Mouse (Mus musculus): ENCODE results near the gene Btg2. TPM values are rescaled to one million over a fixed set of nuclear protein-coding genes. Genes with fewer than 3 reads are reported as not detected.
A peak's percentile ranks its signal among the peaks of the same experiment; 100 is the strongest.

Gene Btg2
- polyA plus RNA-seq, 1 experiment: 11.9 TPM

GRCm38 (mm10) chr1:134064296-134064831 lies 14.6 kb downstream of the Btg2 start:
- Histone ChIP-seq H3K4me3 (replicated peaks; ENCODE audit: insufficient read depth, low read depth, low read length) (no peak overlapping the region), H3K4me1 (ENCODE audit: control insufficient read depth, insufficient read depth, low read length) (peaks cover 22% of the 10 kb centered on the region), H3K27me3 (ENCODE audit: control insufficient read depth, insufficient read depth, low read length) (no peaks in the 10 kb centered on the region), H3K27ac (ENCODE audit: insufficient read depth, low read length) (no peak overlapping the region)
- WGBS: 96% methylated on average over 2 of the region's 2 CpGs
- TF ChIP-seq POLR2A (IDR thresholded peaks at IDR 0.05; ENCODE audit: borderline replicate concordance, insufficient read depth, low read length) (no peak), CTCF (IDR thresholded peaks at IDR 0.05; ENCODE audit: borderline replicate concordance, insufficient read depth, low read depth, low read length) (no peak)
- no peak for DNase-seq

- Histone ChIP-seq H3K4me3 (replicated peaks; ENCODE audit: insufficient read depth, low read depth, low read length) (no peak overlapping the region), H3K27ac (ENCODE audit: insufficient read depth, low read length) (0 out of 2 replicates have a peak overlapping the region, but pooled peaks have one; percentile 0), H3K4me1 (ENCODE audit: control insufficient read depth, insufficient read depth, low read length) (peaks cover 22% of the 10 kb centered on the region), H3K27me3 (ENCODE audit: control insufficient read depth, insufficient read depth, low read length) (no peaks in the 10 kb centered on the region)
- no peak for DNase-seq
- TF ChIP-seq CTCF (IDR thresholded peaks at IDR 0.05; ENCODE audit: borderline replicate concordance, insufficient read depth, low read depth, low read length) (no peak), POLR2A (IDR thresholded peaks at IDR 0.05; ENCODE audit: borderline replicate concordance, insufficient read depth, low read length) (no peak)
- WGBS: 51% methylated on average over 9 of the region's 9 CpGs
Observed at GRCm38 (mm10) chr1:134063773-134064125, 15.2 kb downstream of the Btg2 start.

DNA sequence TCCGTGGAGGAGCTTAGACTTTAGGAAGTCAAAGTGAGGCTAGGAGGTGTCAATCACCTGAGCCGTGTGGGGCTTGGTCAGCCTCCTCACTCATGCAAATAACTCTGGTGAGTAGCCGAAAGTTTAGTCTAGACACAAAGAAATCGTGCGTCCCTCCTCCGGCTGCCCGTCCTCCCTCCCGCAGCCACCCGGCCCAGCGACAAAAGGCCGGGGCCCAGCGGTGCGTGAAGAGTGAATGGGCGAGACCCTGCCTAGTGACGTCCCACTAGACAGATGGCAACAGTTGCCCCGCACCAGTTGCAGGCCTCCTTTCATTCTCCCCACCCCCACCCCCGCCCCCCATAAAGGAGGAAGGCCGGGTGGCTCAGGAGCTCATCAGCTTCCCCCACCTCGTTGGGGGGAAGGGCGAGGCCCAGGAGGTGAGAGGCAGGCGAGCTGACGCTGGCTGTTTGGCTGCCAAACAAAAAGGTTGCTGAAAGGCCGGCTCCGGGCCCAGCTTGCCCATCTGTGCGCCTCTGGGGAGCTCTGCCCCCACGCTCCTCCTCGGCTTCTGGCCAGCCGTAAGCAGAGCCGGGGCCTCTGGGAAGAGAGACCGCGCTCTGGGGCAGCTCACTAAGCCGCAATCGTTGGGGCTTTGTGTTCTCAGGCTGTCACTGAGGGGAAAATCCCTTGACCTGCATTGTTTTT lies 15.7 kb downstream of the Btg2 start:
- 20% methylated on average over 33 of the region's 33 CpGs for WGBS
- H3K4me1 ChIP-seq (ENCODE audit: control insufficient read depth, insufficient read depth, low read length): peaks cover 22% of the 10 kb centered on the region
- H3K4me3 ChIP-seq (replicated peaks; ENCODE audit: insufficient read depth, low read depth, low read length): no peak overlapping the region
- 0 out of 2 replicates have a peak overlapping the region, but pooled peaks have one; percentile 0 for H3K27ac ChIP-seq (ENCODE audit: insufficient read depth, low read length)
- H3K27me3 ChIP-seq (ENCODE audit: control insufficient read depth, insufficient read depth, low read length): no peaks in the 10 kb centered on the region
- peak; percentile 57 to 59 for DNase-seq
- TF ChIP-seq POLR2A (IDR thresholded peaks at IDR 0.05; ENCODE audit: borderline replicate concordance, insufficient read depth, low read length) (no peak), CTCF (IDR thresholded peaks at IDR 0.05; ENCODE audit: borderline replicate concordance, insufficient read depth, low read depth, low read length) (no peak)

DNA sequence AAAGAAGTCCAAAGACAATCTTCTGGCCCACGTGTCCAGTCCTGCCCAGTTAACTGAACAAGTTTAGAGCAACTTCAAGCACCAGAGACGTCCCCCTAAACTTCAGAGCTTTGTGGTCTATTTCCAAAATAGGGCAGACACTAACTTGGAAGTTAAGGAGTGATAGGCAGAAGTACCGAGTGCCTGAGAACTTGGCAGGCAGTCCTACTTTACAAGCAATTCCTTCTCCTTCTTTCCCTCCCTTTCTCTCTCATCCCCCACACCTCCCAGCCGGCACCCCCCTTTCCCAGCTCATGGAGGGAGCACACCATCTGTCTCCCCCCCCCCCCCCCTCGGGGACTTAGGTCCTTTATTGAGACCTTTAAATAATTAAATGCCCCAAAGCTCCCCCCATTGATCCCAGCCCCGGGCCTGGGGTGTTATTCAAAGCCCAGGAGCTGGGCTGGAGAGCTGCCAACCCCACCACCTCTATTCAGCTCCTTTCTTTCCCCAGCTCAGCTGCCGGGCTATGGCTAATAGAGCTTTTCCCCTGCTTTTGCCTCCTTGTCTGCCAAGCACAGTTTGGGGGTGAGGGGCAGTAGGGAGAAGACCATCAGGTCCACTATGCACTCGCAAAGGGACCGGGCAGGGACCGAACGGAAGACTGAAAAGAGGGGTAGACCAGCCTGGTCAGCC lies 16.4 kb downstream of the Btg2 start:
- DNase-seq: no peak
- Histone ChIP-seq H3K4me3 (replicated peaks; ENCODE audit: insufficient read depth, low read depth, low read length) (no peak overlapping the region), H3K4me1 (ENCODE audit: control insufficient read depth, insufficient read depth, low read length) (peaks cover 22% of the 10 kb centered on the region), H3K27ac (ENCODE audit: insufficient read depth, low read length) (no peak overlapping the region), H3K27me3 (ENCODE audit: control insufficient read depth, insufficient read depth, low read length) (no peaks in the 10 kb centered on the region)
- TF ChIP-seq CTCF (IDR thresholded peaks at IDR 0.05; ENCODE audit: borderline replicate concordance, insufficient read depth, low read depth, low read length) (no peak), POLR2A (IDR thresholded peaks at IDR 0.05; ENCODE audit: borderline replicate concordance, insufficient read depth, low read length) (no peak)
- 43% methylated on average over 11 of the region's 11 CpGs for WGBS

GRCm38 (mm10) chr1:134061915-134062314 lies 17.0 kb downstream of the Btg2 start:
- peaks cover 19% of the 10 kb centered on the region for H3K4me1 ChIP-seq (ENCODE audit: control insufficient read depth, insufficient read depth, low read length)
- no peak for DNase-seq
- no peaks in the 10 kb centered on the region for H3K27me3 ChIP-seq (ENCODE audit: control insufficient read depth, insufficient read depth, low read length)
- TF ChIP-seq POLR2A (IDR thresholded peaks at IDR 0.05; ENCODE audit: borderline replicate concordance, insufficient read depth, low read length): no peak
- no peak for TF ChIP-seq CTCF (IDR thresholded peaks at IDR 0.05; ENCODE audit: borderline replicate concordance, insufficient read depth, low read depth, low read length)
- H3K27ac ChIP-seq (ENCODE audit: insufficient read depth, low read length): no peak overlapping the region
- WGBS: 96% methylated on average over 3 of the region's 3 CpGs
- H3K4me3 ChIP-seq (replicated peaks; ENCODE audit: insufficient read depth, low read depth, low read length): no peak overlapping the region

DNA sequence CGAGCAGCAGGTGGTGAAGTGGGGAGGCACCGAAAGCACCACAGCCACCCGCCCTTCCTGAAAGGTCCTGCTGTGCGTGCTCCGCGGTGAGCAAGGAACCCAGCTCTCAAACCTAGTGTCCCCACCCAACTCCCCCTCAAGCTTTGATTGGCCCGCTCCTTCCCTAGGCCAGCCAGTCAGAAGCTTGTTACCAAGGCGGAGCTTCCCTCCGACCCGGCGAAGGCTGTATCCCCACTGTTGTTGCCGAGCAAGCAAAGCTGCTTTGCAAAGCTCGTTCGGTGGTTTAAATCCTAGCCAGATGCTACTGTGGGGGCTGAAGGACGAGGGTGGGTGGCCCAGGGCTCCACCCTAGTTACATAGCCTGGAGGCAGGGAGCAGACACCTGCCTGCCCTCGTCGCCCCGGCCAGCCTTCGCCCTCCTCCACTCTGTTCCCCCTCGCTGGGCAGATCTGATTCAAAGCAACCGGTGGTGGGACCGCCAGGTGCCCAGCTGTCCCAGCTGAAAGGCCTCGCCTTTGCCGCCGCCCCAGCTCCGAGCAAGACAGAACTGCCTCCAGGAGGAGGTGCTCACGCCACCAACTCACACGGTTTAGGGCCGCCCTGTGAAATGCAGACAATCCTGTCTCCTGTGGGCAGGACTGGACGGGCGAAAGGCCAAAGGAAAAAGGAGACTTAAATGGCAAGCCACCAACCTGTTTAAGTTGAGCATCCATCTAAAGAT lies 17.9 kb downstream of the Btg2 start:
- peak overlapping the region; percentile 96 for H3K27ac ChIP-seq (ENCODE audit: insufficient read depth, low read length)
- no peaks in the 10 kb centered on the region for H3K27me3 ChIP-seq (ENCODE audit: control insufficient read depth, insufficient read depth, low read length)
- H3K4me3 ChIP-seq (replicated peaks; ENCODE audit: insufficient read depth, low read depth, low read length): peak overlapping the region; percentile 63
- no peak for TF ChIP-seq CTCF (IDR thresholded peaks at IDR 0.05; ENCODE audit: borderline replicate concordance, insufficient read depth, low read depth, low read length)
- TF ChIP-seq POLR2A (IDR thresholded peaks at IDR 0.05; ENCODE audit: borderline replicate concordance, insufficient read depth, low read length): peak; percentile 84; the same call in 1 of the 2 replicates
- H3K4me1 ChIP-seq (ENCODE audit: control insufficient read depth, insufficient read depth, low read length): peaks cover 19% of the 10 kb centered on the region
- 2% methylated on average over 31 of the region's 31 CpGs for WGBS
- peak; percentile 90 to 93 for DNase-seq

- peak overlapping the region; percentile 96 for H3K27ac ChIP-seq (ENCODE audit: insufficient read depth, low read length)
- TF ChIP-seq POLR2A (IDR thresholded peaks at IDR 0.05; ENCODE audit: borderline replicate concordance, insufficient read depth, low read length) (no peak), CTCF (IDR thresholded peaks at IDR 0.05; ENCODE audit: borderline replicate concordance, insufficient read depth, low read depth, low read length) (peak; percentile 66)
- WGBS: 63% methylated on average over 16 of the region's 16 CpGs
- H3K27me3 ChIP-seq (ENCODE audit: control insufficient read depth, insufficient read depth, low read length): no peaks in the 10 kb centered on the region
- no peak for DNase-seq
- peaks cover 19% of the 10 kb centered on the region for H3K4me1 ChIP-seq (ENCODE audit: control insufficient read depth, insufficient read depth, low read length)
- H3K4me3 ChIP-seq (replicated peaks; ENCODE audit: insufficient read depth, low read depth, low read length): peak overlapping the region; percentile 63
Observed at GRCm38 (mm10) chr1:134059739-134060695, 18.9 kb downstream of the Btg2 start.

Data from cerebellum, adult 2 months (tissue).